11 mouse cellular contexts compared by ENCODE assay signal in the genomic region with DNA sequence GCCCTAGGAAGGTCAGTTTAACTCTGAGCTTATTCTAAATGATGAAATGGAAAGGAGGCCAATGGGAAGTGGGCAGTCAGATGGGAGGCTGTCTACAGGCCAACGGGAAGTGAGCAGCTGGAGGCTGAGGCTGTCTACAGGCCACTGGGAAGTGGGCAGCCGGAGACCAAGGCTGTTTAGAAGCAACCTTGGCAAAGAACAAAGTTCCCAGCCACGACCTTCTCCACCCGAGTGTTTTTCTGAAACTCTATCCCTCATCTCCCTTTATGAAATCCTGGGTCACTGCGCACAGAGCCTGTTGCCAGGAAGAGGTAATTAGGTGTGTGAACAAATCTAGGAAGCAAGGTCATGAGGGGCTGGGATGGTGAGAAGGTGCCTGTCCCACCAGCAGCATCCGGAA. TPM values are rescaled to one million over a fixed set of nuclear protein-coding genes. Genes with fewer than 3 reads are reported as not detected.
A peak's percentile ranks its signal among the peaks of the same experiment; 100 is the strongest.
DNase-seq lines count a peak whose midpoint lies in the region; ATAC-seq and TF ChIP-seq lines count a peak whose summit lies in the region.
"Had no signal": no experiment of that assay in that cellular context is flagged by ENCODE, and none has a peak within 500 bp of the region (broad histone marks: within the 10 kb centered on the region; RNA-seq: fewer than 3 reads in every experiment).

No protein-coding gene starts in this region.

- intact Hi-C loops in gastrocnemius, postnatal 36 days (cut with DNase I) = no loop called here

- 36% methylated on average over 6 of the region's 6 CpGs for WGBS in lung, adult 2 months
- WGBS in liver, embryonic 15.5 days (ENCODE audit: insufficient replicate concordance) = 58% methylated on average over 6 of the region's 6 CpGs
- 65% methylated on average over 6 of the region's 6 CpGs for WGBS in stomach, embryonic 15.5 days

- no peak overlapping the region for H3K4me2 ChIP-seq in liver, embryonic 15.5 days
- H3K4me2 ChIP-seq in stomach, embryonic 15.5 days = no peak overlapping the region
- H3K4me2 ChIP-seq: hindbrain, embryonic 15.5 days had no signal

- no peak for ATAC-seq in liver, embryonic 15.5 days (ENCODE audit: insufficient read depth)
- no peak for ATAC-seq in stomach, embryonic 15.5 days (ENCODE audit: insufficient read depth, low FRiP score, low read depth)

- no peak for TF ChIP-seq CTCF in lung, adult 2 months (IDR thresholded peaks at IDR 0.05; ENCODE audit: insufficient read depth, low read length)

- DNase-seq in adrenal gland, postnatal 14 days = peak; percentile 68
- DNase-seq in adrenal gland, postnatal 10 days = no peak
- peak; percentile 46 to 52 for DNase-seq in lung, adult 18-20 months
- no peak for DNase-seq in lung, adult 2 months
- DNase-seq in embryo, embryonic 10.5 days (ENCODE audit: low spot score) = no peak
- no peak for DNase-seq in gastrocnemius, postnatal 36 days
- DNase-seq: left cerebral cortex, postnatal 4 days; right cerebral cortex, postnatal 25 days had no signal

- H3K27ac ChIP-seq in liver, embryonic 15.5 days (replicated peaks) = 0 out of 2 replicates have a peak overlapping the region, but pooled peaks have one; percentile 25
- peak overlapping the region; percentile 89; the same call in 1 of the 2 replicates for H3K27ac ChIP-seq in stomach, embryonic 15.5 days

- H3K9me3 ChIP-seq in liver, embryonic 15.5 days (replicated peaks) = no peaks in the 10 kb centered on the region
- no peaks in the 10 kb centered on the region for H3K9me3 ChIP-seq in stomach, embryonic 15.5 days
- H3K9me3 ChIP-seq: hindbrain, embryonic 15.5 days had no signal

- H3K27me3 ChIP-seq in liver, embryonic 15.5 days = no peaks in the 10 kb centered on the region
- no peaks in the 10 kb centered on the region for H3K27me3 ChIP-seq in stomach, embryonic 15.5 days (replicated peaks)
- H3K27me3 ChIP-seq: hindbrain, embryonic 15.5 days had no signal

- H3K4me1 ChIP-seq in lung, adult 2 months (ENCODE audit: control insufficient read depth, insufficient read depth, low read length) = peaks cover 39% of the 10 kb centered on the region
- H3K4me1 ChIP-seq in liver, embryonic 15.5 days (replicated peaks) = peaks cover 69% of the 10 kb centered on the region
- H3K4me1 ChIP-seq in stomach, embryonic 15.5 days = peaks cover 32% of the 10 kb centered on the region

- no peak overlapping the region for H3K4me3 ChIP-seq in lung, adult 2 months (replicated peaks; ENCODE audit: extremely low read depth, low read depth, low read length)
- H3K4me3 ChIP-seq in liver, embryonic 15.5 days (replicated peaks) = no peak overlapping the region
- no peak overlapping the region for H3K4me3 ChIP-seq in stomach, embryonic 15.5 days (replicated peaks)
- H3K4me3 ChIP-seq: hindbrain, embryonic 15.5 days had no signal

- no peak overlapping the region for H3K9ac ChIP-seq in liver, embryonic 15.5 days
- H3K9ac ChIP-seq in stomach, embryonic 15.5 days = no peak overlapping the region
- H3K9ac ChIP-seq: hindbrain, embryonic 15.5 days had no signal

- no peak for TF ChIP-seq POLR2A in lung, adult 2 months (IDR thresholded peaks at IDR 0.05; ENCODE audit: borderline replicate concordance, extremely low read depth, low read depth, low read length)

- H3K36me3 ChIP-seq in liver, embryonic 15.5 days (replicated peaks) = no peaks in the 10 kb centered on the region; the same call in 1 of the 2 replicates
- peaks cover 11% of the 10 kb centered on the region; the same call in 1 of the 2 replicates for H3K36me3 ChIP-seq in stomach, embryonic 15.5 days
- H3K36me3 ChIP-seq: hindbrain, embryonic 15.5 days had no signal

RNA-seq across cellular contexts. Expression of a gene that starts 25.3 kb away (rescaled TPM):
- total RNA-seq in adrenal gland, postnatal 14 days (2021) = 15.3 and 16.1 TPM in 2 replicates
- total RNA-seq in adrenal gland, postnatal 10 days (2021) = 10 to 100 TPM; 13.1 to 18.7 TPM
- polyA plus RNA-seq in lung, adult 2 months (2012; rRNA removed) = 19.2 and 21.1 TPM in 2 replicates
- 8.4 and 8.7 TPM in 2 replicates for polyA plus RNA-seq in liver, embryonic 15.5 days (2015; fragmentation: Nextera tagmentation; extraction: Ambion mirVana)
- polyA plus RNA-seq in stomach, embryonic 15.5 days (2015; fragmentation: Nextera tagmentation; extraction: Ambion mirVana) = 52.7 and 55.8 TPM in 2 replicates
- total RNA-seq in gastrocnemius, postnatal 36 days (2021) = 1 to 10 TPM; 5.1 TPM

RNA-seq across cellular contexts. Expression of a gene that starts 47.8 kb away (rescaled TPM):
- 107 and 136 TPM in 2 replicates for total RNA-seq in adrenal gland, postnatal 14 days (2021)
- total RNA-seq in adrenal gland, postnatal 10 days (2021) = 100 to 1,000 TPM; 138 to 164 TPM
- 36.9 and 40.9 TPM in 2 replicates for polyA plus RNA-seq in lung, adult 2 months (2012; rRNA removed)
- polyA plus RNA-seq in liver, embryonic 15.5 days (2015; fragmentation: Nextera tagmentation; extraction: Ambion mirVana) = 0.50 and 0.63 TPM in 2 replicates
- 6.8 and 6.9 TPM in 2 replicates for polyA plus RNA-seq in stomach, embryonic 15.5 days (2015; fragmentation: Nextera tagmentation; extraction: Ambion mirVana)
- 10 to 100 TPM; 35.5 to 36.6 TPM for total RNA-seq in gastrocnemius, postnatal 36 days (2021)

Comparison
In these comparisons a context has a peak if more than half of its experiments do, and no peak if none do; other contexts are left out.
1. DNase-seq: peak in adrenal gland, postnatal 14 days (single experiment) and lung, adult 18-20 months (2 of 2); none in adrenal gland, postnatal 10 days (single experiment), lung, adult 2 months (single experiment), embryo, embryonic 10.5 days (single experiment) and gastrocnemius, postnatal 36 days (0 of 2).